ENCODE assay signal across 17 mouse cellular contexts in genomic region chr14:21344896-21345295, GRCm38 (mm10).
"Had no signal": no experiment of that assay in that cellular context is flagged by ENCODE, and none has a peak within 500 bp of the region (broad histone marks: within the 10 kb centered on the region; RNA-seq: fewer than 3 reads in every experiment).

No protein-coding gene starts in this region.

- ATAC-seq: liver, embryonic 12.5 days; liver, postnatal 0 days; lung, postnatal 0 days; midbrain, embryonic 13.5 days; midbrain, embryonic 15.5 days; midbrain, embryonic 16.5 days had no signal

- DNase-seq: left cerebral cortex, postnatal 4 days; liver; liver, embryonic 13.5 days; liver, postnatal 0 days; lung, adult 18-20 months; lung, adult 2 months; lung, embryonic 14.5 days; lung, postnatal 10 days; lung, postnatal 14 days; lung, postnatal 36 days; lung, postnatal 4 days; midbrain, embryonic 14.5 days had no signal
